Mouse (Mus musculus): ENCODE data around the gene Pdgfc. TPM values are rescaled to one million over a fixed set of nuclear protein-coding genes. Genes with fewer than 3 reads are reported as not detected.

The Pdgfc gene
- polyA plus RNA-seq, 1 experiment, result not detected

DNA sequence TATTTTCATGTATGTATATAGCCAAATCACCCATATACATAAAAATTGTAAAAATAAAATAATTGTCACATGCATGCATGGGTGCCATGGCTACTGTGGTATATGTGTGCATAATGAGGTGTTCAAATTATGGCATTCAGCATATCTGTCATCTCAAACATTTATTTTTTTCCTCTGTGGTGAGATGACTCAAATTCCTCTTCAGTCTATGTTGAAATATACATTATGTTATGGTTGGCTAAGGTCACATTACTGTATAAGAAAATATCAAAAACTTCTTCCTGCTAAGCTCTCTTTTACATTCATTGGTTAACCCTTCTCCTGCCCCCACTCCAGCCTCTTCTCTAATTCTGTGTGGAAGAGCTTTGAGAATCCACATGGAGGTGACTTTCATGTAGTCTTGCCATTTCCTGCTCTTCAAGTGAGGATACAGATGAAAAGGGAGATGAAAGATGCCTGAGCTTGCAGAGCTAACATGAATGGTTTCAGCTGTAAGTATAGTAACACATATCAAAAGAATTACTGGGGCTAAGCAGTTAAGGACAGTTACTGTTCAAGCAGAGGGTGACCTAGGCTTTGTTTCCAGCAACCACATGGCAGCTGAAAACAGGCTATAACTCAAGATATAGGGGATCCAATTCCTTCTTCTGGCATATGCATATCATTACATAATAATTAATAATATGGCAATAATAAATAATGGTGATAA lies 124.4 kb downstream of the Pdgfc start:
- TF ChIP-seq CTCF (IDR thresholded peaks at IDR 0.05; ENCODE audit: insufficient read depth, low read depth, low read length) (no peak), POLR2A (IDR thresholded peaks at IDR 0.05; ENCODE audit: insufficient read depth, low read depth, low read length) (no peak)
- no peaks in the 10 kb centered on the region for H3K4me1 ChIP-seq (ENCODE audit: control insufficient read depth, insufficient read depth, low read length)
- H3K27ac ChIP-seq (ENCODE audit: insufficient read depth, low read depth, low read length), result no peak overlapping the region
- H3K4me3 ChIP-seq (ENCODE audit: insufficient read depth, low read depth, low read length), result no peak overlapping the region

DNA sequence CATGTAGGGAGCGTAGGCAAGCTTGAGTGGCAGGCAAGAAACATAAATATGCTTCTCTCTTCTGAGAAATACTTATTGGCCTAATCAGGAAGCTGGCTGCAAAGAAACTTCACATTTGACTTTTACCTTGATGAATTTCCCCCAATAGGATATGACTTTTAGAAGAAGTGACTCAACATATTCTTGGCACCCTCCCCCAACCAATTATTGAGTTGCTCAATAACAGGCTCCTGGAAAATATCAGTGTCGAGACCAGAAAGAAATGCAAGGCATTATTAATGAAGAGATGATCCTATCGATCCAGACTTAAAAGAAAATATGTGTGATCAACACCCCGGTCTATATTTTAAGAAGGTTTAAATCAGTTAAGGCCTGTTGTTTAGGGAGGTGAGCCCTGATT lies 125.9 kb downstream of the Pdgfc start:
- no peak overlapping the region for H3K4me3 ChIP-seq (ENCODE audit: insufficient read depth, low read depth, low read length)
- H3K27ac ChIP-seq (ENCODE audit: insufficient read depth, low read depth, low read length), result no peak overlapping the region
- 96% methylated on average over 4 of the region's 4 CpGs for WGBS
- no peak for TF ChIP-seq CTCF (IDR thresholded peaks at IDR 0.05; ENCODE audit: insufficient read depth, low read depth, low read length)
- no peak for TF ChIP-seq POLR2A (IDR thresholded peaks at IDR 0.05; ENCODE audit: insufficient read depth, low read depth, low read length)
- no peaks in the 10 kb centered on the region for H3K4me1 ChIP-seq (ENCODE audit: control insufficient read depth, insufficient read depth, low read length)

- no peak overlapping the region for H3K27ac ChIP-seq (ENCODE audit: insufficient read depth, low read depth, low read length)
- WGBS, result 96% methylated on average over 5 of the region's 5 CpGs
- TF ChIP-seq CTCF (IDR thresholded peaks at IDR 0.05; ENCODE audit: insufficient read depth, low read depth, low read length), result no peak
- no peak for TF ChIP-seq POLR2A (IDR thresholded peaks at IDR 0.05; ENCODE audit: insufficient read depth, low read depth, low read length)
Measured at GRCm38 (mm10) chr3:81164091-81164490, 127.9 kb downstream of the Pdgfc start.

DNA sequence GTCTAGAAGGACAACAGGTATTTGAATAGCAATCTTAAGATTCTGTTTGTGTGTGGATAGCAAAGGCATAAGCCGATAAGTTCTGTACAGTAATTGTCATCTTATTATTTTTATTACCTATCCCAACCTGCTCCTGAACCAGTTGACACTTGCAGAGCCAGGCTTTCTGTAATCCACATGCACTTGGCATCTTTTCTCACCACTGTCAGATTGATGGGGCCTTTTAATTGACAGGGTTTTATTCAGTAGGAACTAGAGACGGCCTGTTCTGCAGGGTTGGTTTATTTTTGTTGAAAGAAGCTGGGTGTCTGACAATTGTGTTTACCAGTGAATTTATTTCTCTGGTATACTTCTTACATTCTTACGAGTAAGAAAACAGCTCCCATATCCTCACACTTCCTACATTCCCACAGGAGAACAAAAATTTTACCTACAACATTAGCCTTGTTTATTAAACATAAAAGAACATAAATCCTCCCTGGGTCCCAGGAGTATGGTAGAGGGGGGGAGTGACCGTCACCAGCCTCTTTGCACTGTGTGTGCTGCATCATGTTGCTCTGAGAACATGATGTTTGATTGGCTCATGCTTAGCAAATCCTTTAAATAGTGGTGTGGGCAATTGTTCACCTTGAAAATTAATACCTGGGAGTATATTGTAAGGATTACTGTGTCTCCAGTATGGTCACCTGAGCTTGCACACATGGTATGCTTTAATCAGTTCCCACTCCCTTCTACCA lies 134.0 kb downstream of the Pdgfc start:
- Histone ChIP-seq H3K4me3 (ENCODE audit: insufficient read depth, low read depth, low read length) (no peak overlapping the region), H3K27ac (ENCODE audit: insufficient read depth, low read depth, low read length) (no peak overlapping the region), H3K4me1 (ENCODE audit: control insufficient read depth, insufficient read depth, low read length) (no peaks in the 10 kb centered on the region)
- WGBS, result 78% methylated on average over 4 of the region's 4 CpGs
- no peak for TF ChIP-seq CTCF (IDR thresholded peaks at IDR 0.05; ENCODE audit: insufficient read depth, low read depth, low read length)
- TF ChIP-seq POLR2A (IDR thresholded peaks at IDR 0.05; ENCODE audit: insufficient read depth, low read depth, low read length), result no peak

More at GRCm38 (mm10) chr3:81164091-81164490, 127.9 kb downstream of the Pdgfc start:
- Histone ChIP-seq H3K4me3 (ENCODE audit: insufficient read depth, low read depth, low read length) (no peak overlapping the region), H3K4me1 (ENCODE audit: control insufficient read depth, insufficient read depth, low read length) (no peaks in the 10 kb centered on the region)

GRCm38 (mm10) chr3:81174832-81175231 lies 138.6 kb downstream of the Pdgfc start:
- no peak overlapping the region for H3K4me3 ChIP-seq (ENCODE audit: insufficient read depth, low read depth, low read length)
- WGBS, result 90% methylated on average over 3 of the region's 3 CpGs
- no peak overlapping the region for H3K27ac ChIP-seq (ENCODE audit: insufficient read depth, low read depth, low read length)
- no peaks in the 10 kb centered on the region for H3K4me1 ChIP-seq (ENCODE audit: control insufficient read depth, insufficient read depth, low read length)
- no peak for TF ChIP-seq POLR2A (IDR thresholded peaks at IDR 0.05; ENCODE audit: insufficient read depth, low read depth, low read length)
- no peak for TF ChIP-seq CTCF (IDR thresholded peaks at IDR 0.05; ENCODE audit: insufficient read depth, low read depth, low read length)

DNA sequence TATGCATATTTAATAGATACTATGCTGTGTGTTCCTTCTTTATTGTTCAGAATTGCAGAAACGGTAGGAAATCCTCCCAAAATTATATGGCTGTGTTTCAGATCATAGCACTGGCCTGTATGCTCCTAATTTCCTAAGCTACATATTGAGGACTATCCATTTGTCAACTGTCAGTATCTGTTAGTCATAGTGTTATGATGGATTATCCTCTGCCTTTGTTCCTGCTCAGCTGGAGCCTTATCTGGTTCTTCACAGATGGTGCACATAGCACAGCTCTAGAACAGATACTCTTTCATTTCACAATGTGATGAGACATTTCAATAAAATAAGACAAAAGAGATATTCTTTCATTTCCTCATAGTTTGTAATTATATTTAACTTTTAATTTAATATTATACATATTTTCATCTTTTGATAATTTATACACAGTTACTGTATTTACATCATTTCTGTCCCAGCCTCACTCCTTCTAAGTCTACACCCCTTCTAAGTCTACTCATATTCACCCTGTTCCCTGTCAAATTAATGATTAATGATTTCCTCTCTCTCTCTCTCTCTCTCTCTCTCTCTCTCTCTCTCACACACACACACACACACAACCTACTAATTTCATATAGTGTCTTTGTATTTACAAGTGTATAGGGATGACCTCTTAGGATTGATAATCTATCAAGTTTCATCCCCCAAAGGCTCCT lies 145.2 kb downstream of the Pdgfc start:
- Histone ChIP-seq H3K4me3 (ENCODE audit: insufficient read depth, low read depth, low read length) (no peak overlapping the region), H3K27ac (ENCODE audit: insufficient read depth, low read depth, low read length) (no peak overlapping the region), H3K4me1 (ENCODE audit: control insufficient read depth, insufficient read depth, low read length) (no peaks in the 10 kb centered on the region)
- TF ChIP-seq POLR2A (IDR thresholded peaks at IDR 0.05; ENCODE audit: insufficient read depth, low read depth, low read length), result no peak
- TF ChIP-seq CTCF (IDR thresholded peaks at IDR 0.05; ENCODE audit: insufficient read depth, low read depth, low read length), result no peak
- WGBS, result 51% methylated on average over 1 of the region's 1 CpGs

GRCm38 (mm10) chr3:81196937-81197336 lies 160.7 kb downstream of the Pdgfc start:
- Histone ChIP-seq H3K4me1 (ENCODE audit: control insufficient read depth, insufficient read depth, low read length) (no peaks in the 10 kb centered on the region), H3K27ac (ENCODE audit: insufficient read depth, low read depth, low read length) (no peak overlapping the region), H3K4me3 (ENCODE audit: insufficient read depth, low read depth, low read length) (no peak overlapping the region)
- WGBS, result 71% methylated on average over 2 of the region's 2 CpGs
- no peak for TF ChIP-seq CTCF (IDR thresholded peaks at IDR 0.05; ENCODE audit: insufficient read depth, low read depth, low read length)
- no peak for TF ChIP-seq POLR2A (IDR thresholded peaks at IDR 0.05; ENCODE audit: insufficient read depth, low read depth, low read length)

GRCm38 (mm10) chr3:81197644-81198043 lies 161.4 kb downstream of the Pdgfc start:
- H3K4me1 ChIP-seq (ENCODE audit: control insufficient read depth, insufficient read depth, low read length), result no peaks in the 10 kb centered on the region
- no peak overlapping the region for H3K27ac ChIP-seq (ENCODE audit: insufficient read depth, low read depth, low read length)
- 90% methylated on average over 4 of the region's 4 CpGs for WGBS
- no peak overlapping the region for H3K4me3 ChIP-seq (ENCODE audit: insufficient read depth, low read depth, low read length)
- TF ChIP-seq CTCF (IDR thresholded peaks at IDR 0.05; ENCODE audit: insufficient read depth, low read depth, low read length) (no peak), POLR2A (IDR thresholded peaks at IDR 0.05; ENCODE audit: insufficient read depth, low read depth, low read length) (no peak)

- Histone ChIP-seq H3K4me3 (ENCODE audit: insufficient read depth, low read depth, low read length) (no peak overlapping the region), H3K4me1 (ENCODE audit: control insufficient read depth, insufficient read depth, low read length) (no peaks in the 10 kb centered on the region), H3K27ac (ENCODE audit: insufficient read depth, low read depth, low read length) (no peak overlapping the region)
- 92% methylated on average over 8 of the region's 8 CpGs for WGBS
- TF ChIP-seq CTCF (IDR thresholded peaks at IDR 0.05; ENCODE audit: insufficient read depth, low read depth, low read length) (no peak), POLR2A (IDR thresholded peaks at IDR 0.05; ENCODE audit: insufficient read depth, low read depth, low read length) (no peak)
Measured at GRCm38 (mm10) chr3:81200647-81201046, 164.4 kb downstream of the Pdgfc start.
